Mouse (Mus musculus) cerebellum, adult (tissue): ENCODE measurements around the gene Nxnl1.
A peak's percentile ranks its signal among the peaks of the same experiment; 100 is the strongest.

Experiments
- ATAC-seq: cut with Nextera tagmentation; 2 replicates; pipeline ENCODE4 v1.9.2; 2017; ENCODE audit warnings: mild to moderate bottlenecking, moderate library complexity, mixed read lengths; ENCODE audit not compliant: insufficient number of reproducible peaks, low FRiP score, low TSS enrichment

Nxnl1 gene

GRCm38 (mm10) chr8:71588762-71589161 is 22.4 kb upstream of the Nxnl1 start:
- ATAC-seq, result no peak

- ATAC-seq, result no peak
These were observed 20.5 kb upstream of the Nxnl1 start for GRCm38 (mm10) chr8:71586891-71587290.

GRCm38 (mm10) chr8:71580201-71580600 is 13.8 kb upstream of the Nxnl1 start:
- ATAC-seq, result no peak

GRCm38 (mm10) chr8:71579476-71579875 is 13.1 kb upstream of the Nxnl1 start:
- no peak for ATAC-seq

- no peak for ATAC-seq
These were observed 12.6 kb upstream of the Nxnl1 start for GRCm38 (mm10) chr8:71579009-71579408.

GRCm38 (mm10) chr8:71577856-71578387 is 11.5 kb upstream of the Nxnl1 start:
- ATAC-seq, result no peak

- ATAC-seq, result no peak
These were observed 8.6 kb upstream of the Nxnl1 start for GRCm38 (mm10) chr8:71575020-71575419.

- no peak for ATAC-seq
These were observed 8.0 kb upstream of the Nxnl1 start for GRCm38 (mm10) chr8:71574426-71574825.

- no peak for ATAC-seq
These were observed 6.6 kb upstream of the Nxnl1 start for GRCm38 (mm10) chr8:71572847-71573633.

GRCm38 (mm10) chr8:71572077-71572476 is 5.7 kb upstream of the Nxnl1 start:
- ATAC-seq, result no peak

GRCm38 (mm10) chr8:71570291-71570954 is 4.0 kb upstream of the Nxnl1 start:
- peak; percentile 80 for ATAC-seq

- peak; percentile 77 for ATAC-seq
These were observed 3.2 kb upstream of the Nxnl1 start for GRCm38 (mm10) chr8:71569366-71570290.

GRCm38 (mm10) chr8:71568941-71569340 is 2.5 kb upstream of the Nxnl1 start:
- ATAC-seq, result no peak

GRCm38 (mm10) chr8:71568387-71568937 is 2.1 kb upstream of the Nxnl1 start, which contains the start of gene Slc27a1:
Gene Slc27a1, plus strand, starts transcription at chr8:71568882.
- ATAC-seq, result no peak

GRCm38 (mm10) chr8:71567587-71567986 is 1.2 kb upstream of the Nxnl1 start:
- no peak for ATAC-seq

- no peak for ATAC-seq
These were observed 2.4 kb downstream of the Nxnl1 start for GRCm38 (mm10) chr8:71563992-71564391.

- peak; percentile 34; the same call in 1 of the 2 replicates for ATAC-seq
These were observed 3.6 kb downstream of the Nxnl1 start for GRCm38 (mm10) chr8:71562751-71563150.

- no peak; the same call in 1 of the 2 replicates for ATAC-seq
These were observed 5.0 kb downstream of the Nxnl1 start for GRCm38 (mm10) chr8:71561401-71561800.

- no peak for ATAC-seq
These were observed 5.6 kb downstream of the Nxnl1 start for GRCm38 (mm10) chr8:71560765-71561164.

- ATAC-seq, result no peak
These were observed 6.3 kb downstream of the Nxnl1 start for GRCm38 (mm10) chr8:71560071-71560470.
